Mouse (Mus musculus) megakaryocyte-erythroid progenitor cell, adult 5-6 weeks (primary cell): ENCODE data around the gene Ccdc74a. TPM values are rescaled to one million over a fixed set of nuclear protein-coding genes. Genes with fewer than 3 reads are reported as not detected.
"Not testable (repeated sequence)": the region's sequence is repeated elsewhere in the genome, so short reads cannot be mapped to it uniquely, and the experiment has no call there.

Source experiments
- ATAC-seq: replicated peaks from 2 replicates; pipeline ENCODE4 v1.8.0; 2016; ENCODE audit warnings: mild to moderate bottlenecking, inconsistent platforms; ENCODE audit not compliant: severe bottlenecking, poor library complexity, low FRiP score, low TSS enrichment
- total RNA-seq, 2 experiments: library from RNA; stranded (forward) in 1 of 2; stranded (reverse) in 1 of 2; fragments of 200-1000, 215-1000 nt in 1 of 2; fragments of >200 nt in 1 of 2; fragmentation: Nextera tagmentation in 1 of 2; gene quantifications; 2 replicates each; pipeline ENCODE4 v1.2.3; 2014 to 2017

Gene Ccdc74a
- total RNA-seq (2014; fragmentation: Nextera tagmentation) (1.3 and 13.1 TPM in 2 replicates), total RNA-seq (2017) (0.42 and 9.2 TPM in 2 replicates)

DNA sequence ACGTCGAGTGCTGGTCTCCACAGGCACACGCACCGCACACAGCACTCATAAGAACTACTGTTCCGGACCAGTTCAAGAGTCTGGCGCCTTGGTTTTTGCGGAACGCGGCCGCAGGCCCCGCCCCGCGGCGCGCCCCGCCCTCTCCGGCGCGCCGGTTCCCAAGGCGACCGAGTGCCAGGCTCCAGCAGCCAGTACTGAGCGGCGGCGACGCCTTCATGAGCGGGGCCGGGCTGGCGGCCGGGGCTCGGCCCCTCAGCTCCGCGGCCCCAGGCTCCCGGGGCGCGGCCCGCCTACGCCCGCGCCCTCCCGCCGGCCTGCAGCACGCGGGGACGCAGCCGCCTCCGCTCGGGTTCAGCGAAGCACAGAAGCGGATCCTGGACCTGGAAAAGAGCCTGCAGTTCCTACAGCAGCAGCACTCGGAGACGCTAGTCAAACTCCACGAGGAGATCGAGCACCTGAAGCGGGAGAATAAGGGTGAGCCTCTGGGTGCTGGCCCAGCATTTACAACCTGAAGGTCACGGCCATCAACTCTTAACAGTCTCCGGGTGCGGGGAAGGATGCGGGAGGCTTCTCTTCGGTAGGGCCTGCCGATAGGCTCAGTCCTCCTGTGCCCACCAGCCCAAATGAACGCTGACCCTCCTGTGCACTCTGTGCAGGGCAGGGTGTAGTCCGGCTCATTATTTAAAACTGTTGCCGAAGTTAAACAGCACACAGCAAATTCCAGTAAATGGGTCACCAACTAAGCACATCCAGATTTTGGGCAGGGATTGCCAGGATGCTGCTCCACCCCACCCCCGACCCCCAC is at the start of gene Ccdc74a:
Gene Ccdc74a (plus strand): TSS at position 161 of the 805 bp plus-strand sequence.
- peak; percentile 81 for ATAC-seq

DNA sequence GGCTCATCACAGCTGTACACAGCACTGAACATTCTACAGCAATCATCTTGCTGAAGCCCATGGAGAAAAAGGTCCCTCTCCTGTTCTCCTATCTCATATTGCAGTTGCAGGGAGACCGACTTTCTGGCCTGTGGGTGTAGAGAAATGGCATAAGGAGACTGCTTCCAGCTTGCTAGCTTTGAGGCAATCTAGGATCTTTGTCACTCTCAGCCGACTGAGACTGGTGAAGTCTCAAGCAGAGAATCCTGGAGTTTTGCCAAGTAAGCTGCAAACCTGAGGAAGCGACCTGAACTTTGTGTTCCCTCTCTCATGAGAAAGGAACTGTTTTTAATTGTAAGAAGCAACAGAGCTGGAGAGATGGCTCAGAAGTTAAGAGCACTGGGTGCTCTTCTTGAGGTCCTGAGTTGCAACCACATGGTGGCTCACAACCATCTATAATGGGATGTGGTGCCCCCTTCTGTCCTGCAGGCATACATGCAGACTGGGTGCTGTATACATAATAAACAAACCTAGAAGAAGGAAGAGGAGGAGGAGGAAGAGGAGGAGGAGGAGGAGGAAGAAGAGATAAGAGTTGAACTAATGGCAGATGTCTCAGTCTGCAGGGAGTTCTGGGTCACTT is 45.2 kb upstream of the Ccdc74a start:
- ATAC-seq, result peak; percentile 77

DNA sequence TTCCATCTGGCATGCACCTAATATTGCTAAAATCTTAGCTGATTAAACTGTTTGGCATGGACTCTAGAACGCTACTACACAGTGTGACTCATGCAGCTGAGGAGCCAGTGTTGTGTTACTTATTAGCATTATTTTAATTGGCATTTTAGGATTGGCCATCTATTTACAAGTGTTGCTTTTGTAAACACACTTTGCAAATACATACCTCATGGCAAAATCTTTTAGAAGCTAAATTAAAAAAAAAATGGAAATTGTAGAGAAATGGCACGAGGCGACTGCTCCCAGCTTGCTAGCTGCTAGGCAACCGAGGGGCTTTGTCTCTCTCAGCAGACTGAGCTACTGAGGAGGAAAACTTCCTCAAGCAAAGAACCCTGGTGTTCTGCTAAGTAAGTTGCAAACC is 41.3 kb upstream of the Ccdc74a start:
- ATAC-seq, result no peak

DNA sequence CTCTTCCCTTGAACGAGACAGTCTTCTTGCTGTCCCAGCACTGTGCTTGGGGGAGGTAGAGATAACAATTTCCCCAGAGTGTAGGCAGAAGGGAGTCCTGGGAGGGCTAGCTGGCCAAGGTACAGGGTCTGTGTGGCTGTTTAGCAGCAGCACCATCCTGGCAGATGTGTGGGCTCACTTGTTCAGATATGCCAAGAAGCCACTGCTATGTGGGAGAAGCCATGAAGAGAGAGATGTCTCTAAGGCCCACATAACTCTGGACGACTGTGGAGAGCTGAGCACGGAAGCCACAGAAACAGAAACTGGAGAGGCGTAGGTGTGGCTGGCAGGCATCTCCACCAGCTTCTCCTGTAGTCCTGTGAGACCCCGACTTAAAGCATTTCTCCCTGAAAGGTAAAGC is 40.6 kb upstream of the Ccdc74a start:
- no peak for ATAC-seq

DNA sequence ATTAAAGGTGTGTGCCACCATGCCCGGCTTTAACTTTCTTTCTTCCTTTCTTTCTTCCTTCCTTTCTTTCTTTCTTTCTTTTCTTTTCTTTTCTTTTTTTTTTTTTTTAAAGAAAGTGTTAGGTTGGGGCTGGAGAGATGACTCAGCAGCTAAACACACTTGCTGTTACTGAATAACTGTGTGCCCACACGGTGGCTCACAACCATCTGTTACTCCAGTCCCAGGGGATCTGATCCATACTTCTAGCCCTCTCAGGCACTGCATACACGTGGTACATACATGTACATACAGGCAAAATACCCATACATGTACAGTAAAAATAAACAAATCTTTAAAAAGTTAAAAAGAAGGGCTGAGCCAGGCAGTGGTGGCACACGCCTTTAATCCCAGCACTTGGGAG is 34.9 kb upstream of the Ccdc74a start:
- no peak for ATAC-seq

DNA sequence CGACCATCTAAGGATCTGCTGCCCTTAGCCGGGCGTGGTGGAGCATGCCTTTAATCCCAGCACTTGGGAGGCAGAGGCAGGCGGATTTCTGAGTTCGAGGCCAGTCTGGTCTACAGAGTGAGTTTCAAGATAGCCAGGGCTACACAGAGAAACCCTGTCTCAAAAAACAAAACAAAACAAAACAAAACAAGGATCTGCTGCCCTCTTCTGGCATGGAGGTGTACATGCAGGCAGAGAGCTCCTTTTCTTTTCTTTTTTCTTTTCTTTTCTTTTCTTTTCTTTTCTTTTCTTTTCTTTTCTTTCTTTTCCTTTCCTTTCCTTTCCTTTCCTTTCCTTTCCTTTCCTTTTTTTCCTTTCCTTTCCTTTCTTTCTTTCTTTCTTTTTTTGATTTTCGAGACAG is 31.5 kb upstream of the Ccdc74a start:
- ATAC-seq, result not testable (repeated sequence)

DNA sequence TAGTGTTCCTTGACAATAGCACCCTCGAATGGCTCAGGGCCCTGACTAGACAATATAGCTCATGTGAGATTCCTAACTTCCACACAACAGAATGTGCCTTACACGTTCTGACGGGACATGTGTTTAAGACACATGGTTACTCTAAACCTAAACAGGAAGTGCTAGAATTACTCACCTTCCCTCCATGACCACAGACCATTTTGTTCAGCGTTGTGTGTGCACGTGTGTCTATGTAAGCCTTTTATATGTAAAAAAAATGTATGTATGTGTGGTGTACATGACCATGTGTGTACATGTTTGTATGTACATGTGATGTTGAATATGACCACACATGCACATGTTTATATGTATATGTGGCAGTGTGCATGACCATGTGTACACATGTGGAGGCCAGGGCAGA is 30.1 kb upstream of the Ccdc74a start:
- no peak for ATAC-seq

DNA sequence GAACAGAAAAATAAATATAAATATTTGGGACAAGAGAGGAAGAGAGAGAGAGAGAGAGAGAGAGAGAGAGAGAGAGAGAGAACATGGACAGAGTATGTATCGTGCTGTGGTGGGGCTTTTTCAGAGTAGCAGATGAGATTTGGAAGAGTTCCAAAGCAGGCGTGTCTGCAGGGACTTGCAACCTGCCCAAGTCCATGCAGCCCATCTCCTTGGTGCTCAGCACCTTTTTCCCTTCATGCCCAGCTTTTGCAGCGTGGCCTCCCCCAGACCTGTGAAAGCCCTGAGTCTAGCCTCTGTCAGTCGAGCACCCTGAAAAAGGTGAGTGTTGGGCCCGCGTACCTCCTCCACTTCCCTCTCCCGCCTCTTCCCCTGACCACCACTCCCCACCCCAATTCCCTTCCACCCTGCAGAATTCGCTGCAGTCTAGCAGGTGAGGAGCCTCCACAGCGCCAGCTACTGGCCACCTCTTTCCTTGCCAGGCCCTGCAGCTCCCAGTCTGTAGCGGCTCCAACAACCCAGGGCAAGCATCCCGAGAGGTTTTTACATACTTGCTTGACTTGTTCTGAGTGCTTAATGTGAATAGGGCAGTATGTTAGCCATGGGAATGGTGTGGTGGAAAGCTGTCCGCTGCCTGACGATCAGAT is 28.2 kb upstream of the Ccdc74a start:
- peak; percentile 89 for ATAC-seq

DNA sequence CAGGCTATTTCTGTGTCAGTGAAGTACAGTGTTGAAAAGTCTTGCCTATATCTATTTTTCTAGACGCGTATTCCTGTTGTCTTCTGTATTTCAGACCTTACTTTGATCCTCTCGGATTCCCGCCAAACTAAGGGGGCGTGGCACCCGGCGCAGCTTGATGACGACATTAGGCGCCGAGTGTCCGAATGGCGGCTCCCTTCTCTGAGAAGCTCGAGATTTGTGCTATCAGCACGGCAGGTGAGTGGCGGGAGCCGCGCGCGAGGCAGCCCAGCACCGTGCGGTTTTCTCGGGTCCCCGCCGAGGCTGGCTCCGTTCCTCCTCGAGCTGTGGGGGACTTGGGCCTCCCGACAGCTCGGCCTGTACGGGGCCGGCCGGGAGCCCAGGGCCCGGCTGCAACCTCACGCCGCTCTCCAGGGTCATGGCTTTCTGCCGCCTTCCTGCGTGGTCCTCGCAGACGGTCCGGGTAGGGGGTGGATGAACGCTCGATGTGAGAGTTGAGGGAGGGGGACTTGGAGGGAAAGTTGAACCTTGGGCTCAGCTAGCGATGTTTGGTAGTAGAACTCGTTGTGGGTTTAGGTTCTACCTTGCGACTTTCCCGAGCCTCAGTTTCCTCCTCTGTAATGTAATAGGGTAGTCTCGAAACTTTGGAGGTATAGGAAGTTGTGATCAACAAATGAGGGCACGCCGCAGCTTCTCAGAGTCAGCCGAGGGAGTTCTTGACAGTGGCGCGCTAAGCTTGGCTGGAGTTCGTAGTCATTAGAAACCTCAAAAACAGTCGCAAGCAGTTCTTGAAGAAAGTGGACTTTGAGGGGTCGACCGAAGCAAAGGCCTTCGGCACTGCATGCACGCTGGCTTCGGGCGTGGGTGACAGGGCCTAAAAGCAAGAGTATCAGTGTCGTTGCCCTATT is 26.8 kb upstream of the Ccdc74a start, which contains the start of gene Smpd4:
Gene Smpd4 (plus strand): TSS at position 157 of the 908 bp plus-strand sequence.
- peak; percentile 65 for ATAC-seq

DNA sequence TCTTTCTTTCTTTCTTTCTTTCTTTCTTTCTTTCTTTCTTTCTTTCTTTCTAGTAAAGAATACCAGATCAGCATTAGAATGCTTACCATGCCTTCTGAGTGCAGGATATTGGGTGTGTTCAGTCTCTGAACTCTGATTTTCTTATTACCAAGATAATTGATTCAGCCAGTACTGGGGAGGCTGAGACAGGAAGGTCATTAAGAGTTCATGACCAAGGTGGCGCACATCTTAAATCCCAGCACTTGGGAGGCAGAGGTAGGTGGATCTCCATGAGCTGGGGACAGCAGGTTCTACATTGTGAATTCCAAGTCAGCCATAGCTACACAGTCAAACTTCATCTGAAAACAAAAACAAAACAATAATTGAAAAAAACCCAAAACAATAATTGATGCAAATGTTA is 24.3 kb upstream of the Ccdc74a start:
- no peak for ATAC-seq

DNA sequence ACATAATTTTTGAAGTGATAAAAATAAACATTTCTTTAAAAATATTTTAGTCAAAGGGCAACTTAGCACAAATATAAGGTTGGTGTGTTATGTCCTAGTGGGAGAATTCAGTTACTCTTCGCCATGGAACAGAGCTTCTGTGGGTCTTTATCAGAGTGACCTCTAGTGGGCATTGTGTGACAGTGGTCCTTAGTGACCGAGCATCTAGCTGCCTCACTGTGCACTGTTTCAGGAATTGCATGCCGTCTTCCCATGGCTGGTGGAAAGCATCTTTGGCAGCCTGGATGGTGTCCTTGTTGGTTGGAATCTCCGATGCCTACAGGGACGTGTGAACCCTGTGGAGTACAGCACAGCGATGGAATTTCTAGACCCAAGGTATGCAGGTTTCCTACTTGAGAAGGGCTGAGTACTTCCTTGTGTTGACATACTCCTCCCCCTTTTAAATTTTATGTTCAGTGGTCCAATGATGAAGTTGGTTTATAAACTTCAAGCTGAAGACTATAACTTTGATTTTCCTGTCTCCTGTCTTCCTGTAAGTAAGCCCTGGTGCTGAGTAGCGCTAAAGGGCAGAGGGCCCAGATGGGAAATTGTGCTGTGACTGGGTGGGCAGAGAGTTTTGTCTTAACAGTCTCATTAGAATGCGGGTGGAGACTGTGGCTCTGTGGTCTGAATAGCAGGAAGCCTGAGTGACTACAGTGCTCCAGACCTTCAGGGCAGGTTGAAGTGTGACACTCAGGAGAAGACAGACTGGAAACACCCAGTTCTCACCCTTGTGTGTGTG is 20.6 kb upstream of the Ccdc74a start:
- ATAC-seq, result 0 out of 2 replicates have a peak, but pooled peaks have one; percentile 52

DNA sequence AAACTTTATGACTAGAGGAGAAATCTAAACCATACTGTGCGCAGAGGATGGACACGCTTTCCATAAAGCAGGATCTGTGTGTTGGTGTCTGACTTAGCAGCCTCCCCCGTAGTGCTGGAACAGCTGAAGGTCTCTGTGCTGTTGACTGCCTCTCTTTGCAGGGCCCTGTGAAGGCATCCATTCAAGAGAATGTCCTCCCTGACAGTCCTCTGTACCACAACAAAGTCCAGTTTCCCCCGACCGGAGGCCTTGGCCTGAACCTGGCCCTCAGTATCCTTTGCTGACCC is 20.1 kb upstream of the Ccdc74a start:
- ATAC-seq, result no peak

DNA sequence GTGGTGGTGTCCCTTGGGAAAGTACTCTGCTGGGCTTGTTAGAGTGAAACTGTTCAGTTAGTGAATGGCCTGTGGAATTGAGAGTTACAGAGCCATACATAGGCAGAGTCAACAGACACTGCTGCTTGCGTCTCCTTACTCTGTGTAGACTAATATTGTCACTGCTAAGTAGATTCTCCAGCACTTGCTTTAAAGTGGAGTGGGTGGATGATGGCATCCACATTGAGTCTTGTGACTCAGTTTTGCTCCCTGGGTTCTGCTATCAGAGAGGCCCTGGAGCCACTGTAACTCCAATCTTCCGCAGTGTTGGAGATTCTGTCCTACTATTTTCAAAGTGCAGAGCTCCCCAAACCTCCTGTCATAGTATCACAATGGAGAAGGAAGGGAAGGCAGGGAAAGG is 13.7 kb upstream of the Ccdc74a start:
- ATAC-seq, result no peak

DNA sequence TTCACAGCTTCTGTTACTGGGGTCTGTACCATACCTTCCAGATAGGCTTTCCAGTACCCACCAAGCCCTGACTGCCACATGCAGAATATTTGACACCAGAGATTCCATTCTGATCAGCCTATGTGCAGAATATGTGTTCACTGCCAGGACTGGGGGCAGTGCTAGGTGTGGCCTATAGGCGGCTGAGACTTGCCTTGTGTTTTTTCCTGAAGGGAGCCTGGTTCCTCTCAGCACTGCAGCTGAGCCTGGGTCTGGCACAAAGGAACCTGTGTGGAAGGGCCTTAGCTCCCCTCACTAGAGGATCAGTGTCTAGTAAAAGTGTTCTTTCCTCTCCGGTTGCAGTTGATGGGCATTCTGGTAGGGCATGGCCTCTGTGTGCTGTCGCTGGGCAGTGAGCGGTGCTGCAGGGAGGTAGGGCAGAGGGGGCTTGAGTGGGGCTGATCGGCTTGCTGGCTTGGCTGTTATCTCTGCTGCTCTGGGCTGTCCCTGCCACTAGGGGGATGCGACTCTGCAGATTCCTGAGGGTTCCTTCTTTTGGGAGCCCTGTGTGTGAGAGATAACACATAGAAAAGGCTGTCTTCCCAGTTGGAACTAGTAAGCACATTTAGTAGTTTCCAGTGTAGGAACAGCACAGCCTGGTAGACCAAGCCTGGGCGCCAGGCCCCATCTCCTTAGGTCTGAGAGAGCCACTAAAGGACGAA is 12.6 kb upstream of the Ccdc74a start:
- no peak for ATAC-seq

DNA sequence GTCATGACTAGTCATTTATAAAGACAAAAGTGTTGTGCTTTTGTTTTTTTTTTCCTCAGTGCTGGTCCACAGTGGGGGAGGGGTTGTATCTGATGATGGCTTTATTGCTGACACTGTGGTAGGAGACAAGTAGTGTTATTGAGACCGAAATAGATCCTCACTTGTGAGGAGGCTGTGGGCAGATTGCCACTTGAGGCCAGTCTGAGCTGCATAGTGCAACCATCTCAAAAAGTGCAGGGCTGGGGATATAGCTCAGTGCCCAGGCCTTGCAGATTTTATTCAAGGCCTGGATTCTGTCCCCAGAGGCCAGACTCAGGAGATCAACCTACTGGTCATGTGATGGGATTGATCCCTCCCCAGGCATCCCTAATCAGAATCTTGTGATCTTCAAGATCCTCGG is 9.4 kb upstream of the Ccdc74a start:
- ATAC-seq, result no peak

DNA sequence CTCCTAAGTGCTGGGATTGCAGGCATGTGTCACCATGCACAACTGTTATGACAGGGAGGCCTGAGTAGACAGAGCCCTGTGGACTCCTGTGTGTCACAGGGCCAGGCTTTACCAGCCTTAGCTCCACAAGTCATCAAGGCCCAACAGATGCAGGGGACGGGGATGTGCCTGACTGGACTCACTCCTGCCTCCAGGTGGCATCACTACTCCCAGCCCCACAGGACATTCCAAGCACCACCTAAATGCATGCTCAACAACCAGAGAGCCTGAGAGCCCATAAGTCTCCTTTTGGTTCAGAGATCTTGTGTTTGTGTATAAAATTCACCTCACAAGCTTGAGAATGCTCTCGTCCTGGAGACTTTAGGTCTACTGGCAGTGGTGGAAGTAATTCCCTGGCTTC is 8.7 kb upstream of the Ccdc74a start:
- ATAC-seq, result 0 out of 2 replicates have a peak, but pooled peaks have one; percentile 9

DNA sequence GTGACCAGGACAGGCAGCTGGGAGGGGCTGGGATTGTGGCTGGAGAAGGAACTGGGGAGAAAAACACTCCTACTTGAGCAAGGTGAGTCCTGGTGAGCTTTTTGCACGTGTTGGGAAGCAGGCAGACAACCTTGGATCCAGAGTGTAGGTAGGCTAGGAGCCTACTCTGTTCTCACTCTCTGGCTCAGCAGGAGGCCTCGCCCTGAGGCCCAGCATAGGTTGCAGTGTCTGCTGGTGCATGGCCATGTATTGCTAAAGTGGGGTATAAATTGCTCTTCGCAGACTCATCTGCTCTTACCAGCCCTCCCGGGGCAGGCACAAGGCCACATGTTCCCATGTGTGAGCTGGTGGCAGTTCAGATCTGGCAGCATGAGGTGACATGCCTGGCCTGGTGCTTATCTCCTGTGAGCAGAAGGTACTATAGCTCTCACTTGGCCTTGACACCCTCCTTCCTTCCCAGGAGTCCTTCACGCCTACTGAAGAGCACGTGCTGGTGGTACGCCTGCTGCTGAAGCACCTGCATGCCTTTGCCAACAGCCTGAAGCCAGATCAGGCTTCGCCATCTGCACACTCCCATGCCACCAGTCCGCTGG is 8.1 kb upstream of the Ccdc74a start:
- ATAC-seq, result peak; percentile 95

DNA sequence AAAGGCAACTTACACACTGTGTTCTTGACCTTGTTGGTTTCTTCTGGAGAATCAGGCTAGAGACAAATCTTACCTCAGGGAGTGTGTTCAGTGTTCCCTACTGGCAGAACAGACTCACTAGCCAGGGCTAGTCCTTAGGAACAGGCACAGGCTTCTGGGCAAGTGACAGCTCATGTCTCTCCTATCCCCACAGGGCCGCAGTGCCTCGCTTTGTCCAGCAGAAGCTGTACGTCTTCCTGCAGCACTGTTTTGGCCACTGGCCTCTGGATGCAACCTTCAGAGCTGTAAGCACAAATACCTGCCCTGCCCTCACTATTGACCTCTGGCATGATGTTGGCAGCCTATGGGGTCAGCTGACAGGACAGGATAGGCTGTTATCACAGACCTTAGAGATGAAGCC is 7.2 kb upstream of the Ccdc74a start:
- ATAC-seq, result no peak
